Mouse (Mus musculus) cerebellum, adult 9-10 months (tissue): ENCODE measurements around the gene Gse1.
A peak's percentile ranks its signal among the peaks of the same experiment; 100 is the strongest.

Source experiments
- DNase-seq: peaks from one replicate; pipeline ENCODE4 v3.0.0; 2022

Gse1 gene

DNA sequence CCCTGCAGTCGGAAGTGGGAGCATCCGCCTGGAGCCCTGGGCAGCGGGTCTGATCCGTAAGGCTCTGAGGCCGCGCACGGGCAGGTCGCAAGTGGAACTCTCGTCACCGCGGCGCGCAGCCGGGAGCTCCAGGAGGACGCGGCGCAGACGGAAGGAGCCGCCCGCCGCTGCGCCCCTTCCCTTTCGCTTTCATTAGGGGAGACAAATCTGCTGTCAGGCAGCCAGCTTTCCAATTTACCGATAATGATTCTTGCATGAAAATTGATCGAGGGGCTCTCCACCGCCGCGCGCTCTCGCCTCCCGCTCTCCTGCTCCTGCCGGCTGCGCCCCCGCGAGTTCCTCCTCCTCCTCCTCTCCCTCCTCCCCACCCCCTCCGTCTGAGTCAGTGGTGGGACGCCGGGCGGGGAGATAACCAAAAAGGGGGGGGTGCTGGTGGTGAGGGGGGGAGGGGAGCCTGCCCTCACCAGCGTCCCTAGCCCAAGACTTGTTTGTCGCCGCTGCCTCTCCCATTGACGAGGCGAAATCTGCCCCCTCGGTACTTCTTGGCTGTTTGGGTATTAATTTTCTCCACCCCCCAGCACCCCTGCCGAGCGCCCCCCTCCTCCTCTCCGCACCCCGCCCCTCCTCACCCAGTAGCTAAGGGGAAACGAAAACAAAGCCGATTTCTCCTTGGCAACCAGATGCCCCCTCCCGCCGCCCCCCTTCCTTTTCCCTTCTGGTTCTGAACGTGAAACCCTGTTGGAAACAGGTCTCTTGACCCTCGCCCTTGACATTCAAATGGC lies 259.7 kb downstream of the Gse1 start:
- DNase-seq = peak; percentile 71

GRCm38 (mm10) chr8:120488636-120489131 lies 260.4 kb downstream of the Gse1 start:
- DNase-seq = peak; percentile 54

DNA sequence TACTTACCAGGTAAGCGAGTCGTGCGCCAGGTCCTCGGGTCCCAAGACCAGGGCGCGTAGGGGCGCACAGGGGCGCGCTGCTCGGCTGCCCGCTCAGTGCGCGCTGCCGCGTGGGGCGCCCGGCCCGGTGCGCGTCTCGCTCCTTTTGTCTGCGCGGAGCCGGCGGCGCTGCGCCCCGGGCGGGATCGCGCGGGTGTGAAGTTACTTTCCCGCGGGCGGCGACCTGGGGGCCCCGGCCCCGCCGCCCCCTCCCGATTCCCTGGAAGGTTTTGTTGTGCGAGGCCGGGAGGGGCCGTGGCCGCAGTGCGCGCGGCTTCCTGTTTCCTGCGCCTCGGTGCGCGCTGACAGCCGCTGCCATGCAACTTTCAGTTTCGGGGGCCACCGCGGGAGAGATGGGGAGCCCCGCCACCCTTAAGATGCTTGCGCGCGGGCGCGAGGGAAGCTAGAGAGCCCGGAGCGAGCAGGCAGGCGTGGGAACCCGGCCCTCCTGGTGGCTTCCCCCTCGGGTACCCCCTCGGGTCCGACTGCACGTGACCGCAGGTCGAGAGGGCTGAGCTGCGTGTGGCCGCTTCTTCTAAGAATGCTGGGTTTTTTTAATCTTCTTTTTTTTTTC lies 261.0 kb downstream of the Gse1 start:
- DNase-seq = peak; percentile 61

DNA sequence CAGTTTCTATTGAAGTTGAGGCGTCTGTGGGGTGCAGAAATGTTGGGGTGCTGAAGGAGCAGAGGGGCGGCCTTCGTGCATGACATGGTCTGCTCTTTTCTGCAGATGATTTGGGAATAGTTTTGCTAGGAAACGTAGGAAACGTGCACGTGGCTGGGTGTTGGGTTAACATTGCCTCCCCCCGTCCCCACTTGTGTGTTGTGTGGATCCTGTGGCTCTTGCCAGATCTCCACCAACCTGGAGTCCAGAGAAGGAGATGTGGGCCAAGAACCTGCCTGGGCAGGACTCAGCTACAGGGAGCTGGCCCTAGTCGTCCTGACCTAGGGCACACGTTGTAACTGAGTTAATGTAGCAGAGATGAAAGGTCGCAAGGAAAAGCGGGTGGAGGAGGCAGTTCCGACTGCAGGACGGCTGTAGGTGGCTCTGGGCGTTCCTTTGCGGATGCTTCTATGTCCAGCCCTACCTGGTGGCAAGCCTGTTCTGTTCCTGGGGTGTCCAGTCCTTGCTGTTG lies 261.6 kb downstream of the Gse1 start:
- peak; percentile 70 for DNase-seq

DNA sequence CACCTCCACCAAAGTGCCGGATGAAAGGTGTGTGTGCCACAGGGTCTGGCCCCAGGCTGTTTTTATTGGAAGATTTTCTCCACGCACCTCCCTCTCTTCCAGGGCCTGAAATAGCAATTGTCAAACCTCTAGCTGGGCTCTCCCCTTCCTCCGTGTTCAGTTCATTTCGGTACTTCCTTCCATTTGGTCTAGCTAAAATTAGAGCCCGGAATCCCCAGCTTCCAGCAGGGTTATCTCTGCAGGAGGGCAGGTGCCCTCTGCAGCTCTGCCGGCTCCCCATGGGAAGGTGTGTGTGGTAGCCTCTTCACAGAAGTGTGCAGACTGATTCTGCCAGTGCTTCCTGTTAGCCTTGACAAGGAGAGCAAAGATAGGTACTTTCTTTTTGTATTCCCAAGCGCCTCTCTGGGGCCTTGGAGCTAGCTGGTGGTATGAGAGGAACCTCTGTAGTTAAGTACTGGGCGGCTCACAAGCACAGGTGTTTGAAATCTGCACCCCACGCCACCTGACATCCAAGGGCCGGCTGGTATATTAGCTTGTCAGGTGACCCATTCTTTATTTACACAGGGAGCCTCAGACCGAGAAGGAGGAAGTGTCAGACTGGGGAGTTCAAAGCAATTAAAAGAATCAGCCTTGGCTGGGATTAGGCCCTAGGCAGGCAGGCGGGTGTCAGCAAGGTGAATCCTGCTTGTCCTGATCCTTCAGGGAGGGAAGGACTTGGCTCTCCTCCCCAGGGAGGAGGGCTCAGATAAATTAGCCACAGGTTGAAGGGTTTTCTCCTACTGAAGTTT lies 262.3 kb downstream of the Gse1 start:
- DNase-seq = peak; percentile 50

DNA sequence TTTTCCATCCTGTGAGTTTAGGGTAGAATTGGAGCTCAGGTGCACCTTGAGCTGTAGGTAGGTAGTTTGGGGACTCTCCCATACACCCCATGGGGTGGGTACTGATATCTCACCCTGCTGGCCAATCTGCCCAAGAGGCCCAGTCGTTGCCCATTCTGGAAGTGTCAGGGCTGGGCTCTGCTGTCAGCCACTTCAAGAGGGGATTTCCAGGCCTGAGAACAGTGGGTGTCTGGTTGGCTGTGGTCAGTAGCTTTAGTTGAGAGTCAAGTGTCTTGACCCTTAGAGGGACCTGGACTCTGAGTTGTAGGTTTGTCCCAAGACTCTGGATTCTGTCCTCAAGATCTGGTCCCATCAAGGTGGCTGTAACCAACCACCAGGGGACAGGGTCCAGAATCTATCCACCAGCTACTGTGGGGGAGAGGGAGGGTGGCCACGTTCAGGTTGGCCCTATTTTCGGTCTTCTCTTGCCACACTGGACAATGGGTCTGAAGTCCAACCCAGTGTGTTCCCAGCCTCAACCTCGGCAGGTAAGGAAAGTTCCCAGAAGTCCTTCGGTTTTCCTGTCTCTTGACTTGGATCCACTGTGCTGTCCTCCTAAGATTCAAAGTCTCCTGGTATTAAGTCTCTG lies 263.0 kb downstream of the Gse1 start:
- no peak for DNase-seq

GRCm38 (mm10) chr8:120492193-120492880 lies 264.1 kb downstream of the Gse1 start:
- peak; percentile 50 for DNase-seq

DNA sequence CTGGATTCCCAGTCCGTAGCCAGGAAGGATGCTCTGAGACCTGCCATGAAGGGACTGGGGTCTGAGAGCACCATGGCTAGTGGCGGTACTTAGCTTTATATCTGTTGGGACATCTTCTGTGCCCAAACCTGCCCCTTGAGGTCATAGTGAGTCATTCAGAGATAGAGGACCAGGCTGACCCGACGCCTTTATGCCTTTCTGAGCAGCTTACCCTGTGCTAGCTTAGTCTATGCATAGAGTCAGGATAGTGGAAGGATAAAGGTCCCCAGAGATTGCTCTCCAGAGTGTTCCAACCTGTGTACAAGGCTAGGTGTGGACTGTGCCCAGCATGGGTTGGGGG lies 264.6 kb downstream of the Gse1 start:
- DNase-seq = peak; percentile 24

- DNase-seq = peak; percentile 30
Observed at GRCm38 (mm10) chr8:120493508-120494464, 265.5 kb downstream of the Gse1 start.

- peak; percentile 67 for DNase-seq
Observed at GRCm38 (mm10) chr8:120494903-120495302, 266.6 kb downstream of the Gse1 start.

GRCm38 (mm10) chr8:120495461-120495860 lies 267.2 kb downstream of the Gse1 start:
- no peak for DNase-seq

DNA sequence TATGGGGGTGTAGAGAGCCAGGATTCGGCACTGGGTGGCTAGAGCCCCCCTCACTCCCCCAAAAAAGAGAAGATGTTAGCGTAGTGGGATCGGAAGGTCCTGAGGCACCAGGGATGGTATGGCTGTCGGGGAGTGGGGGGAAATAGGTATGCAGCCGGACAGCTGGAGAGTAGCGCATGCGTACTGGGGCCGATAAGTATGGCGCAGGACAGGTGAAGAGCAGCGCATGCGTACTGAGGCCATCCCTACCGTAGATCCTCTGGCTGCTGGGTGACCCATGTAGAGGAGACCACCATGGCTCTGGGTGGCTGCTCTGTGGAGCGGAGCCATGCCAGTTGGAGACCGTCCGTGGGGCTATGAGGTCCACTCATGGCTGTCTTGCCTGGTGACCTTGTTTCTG lies 268.2 kb downstream of the Gse1 start:
- DNase-seq = peak; percentile 27

- peak; percentile 46 for DNase-seq
Observed at GRCm38 (mm10) chr8:120497503-120497946, 269.3 kb downstream of the Gse1 start.

DNA sequence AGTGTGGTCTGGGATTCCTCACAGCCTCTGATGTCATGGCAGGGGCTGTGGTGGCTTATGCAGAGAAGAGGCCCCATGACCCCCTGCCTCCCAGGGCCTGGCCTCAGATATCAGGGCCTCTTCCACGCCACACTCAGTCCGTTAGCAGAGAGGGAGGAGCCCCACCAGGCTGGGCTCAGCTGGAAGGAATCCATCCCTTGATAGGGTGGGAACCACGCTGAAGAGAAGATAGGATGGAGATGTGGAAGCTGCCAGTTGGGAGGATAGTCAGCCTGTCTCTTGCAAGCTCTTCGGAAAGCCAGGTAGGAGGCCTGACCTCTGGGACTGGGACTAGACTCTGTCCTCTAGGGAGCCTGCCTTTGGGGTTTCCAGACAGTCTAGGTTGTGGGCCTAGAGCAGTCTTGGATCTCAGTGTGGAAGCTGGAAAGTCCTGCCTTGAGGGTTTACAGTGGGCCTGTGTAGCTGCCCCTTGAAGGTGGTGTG lies 270.1 kb downstream of the Gse1 start:
- peak; percentile 55 for DNase-seq

DNA sequence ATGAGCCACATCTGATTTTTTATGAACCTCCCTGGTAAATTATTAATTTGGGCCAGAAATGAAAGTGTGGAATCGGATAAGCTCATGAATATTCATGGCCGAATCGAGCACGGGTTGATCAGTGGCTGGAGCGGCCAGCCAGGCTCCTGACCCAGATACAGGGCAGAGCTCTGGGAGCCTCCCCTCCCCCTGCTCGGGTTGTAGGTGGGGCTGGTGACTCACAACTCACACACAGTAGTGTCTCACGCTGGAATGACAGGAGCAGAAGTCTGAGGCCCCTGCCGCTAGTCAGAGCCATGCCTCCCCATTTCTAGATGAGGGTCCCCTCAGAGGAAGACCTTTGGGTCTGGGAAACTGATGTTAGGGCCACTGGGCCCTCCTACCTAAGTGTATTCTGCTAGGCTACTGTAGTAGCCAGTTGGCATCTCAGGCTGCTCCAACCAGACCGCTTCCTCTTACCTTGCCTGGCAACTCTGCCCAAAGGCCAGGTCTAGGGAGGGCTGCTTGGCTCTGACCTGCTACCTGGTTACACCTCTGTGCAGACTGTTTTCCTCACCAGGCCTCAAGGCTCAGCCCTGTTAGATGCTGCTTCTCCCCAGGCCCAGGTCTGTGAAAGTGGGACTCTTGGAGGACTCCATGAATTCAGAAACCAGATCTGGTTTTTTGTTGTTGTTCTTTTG lies 270.8 kb downstream of the Gse1 start:
- DNase-seq = peak; percentile 85

DNA sequence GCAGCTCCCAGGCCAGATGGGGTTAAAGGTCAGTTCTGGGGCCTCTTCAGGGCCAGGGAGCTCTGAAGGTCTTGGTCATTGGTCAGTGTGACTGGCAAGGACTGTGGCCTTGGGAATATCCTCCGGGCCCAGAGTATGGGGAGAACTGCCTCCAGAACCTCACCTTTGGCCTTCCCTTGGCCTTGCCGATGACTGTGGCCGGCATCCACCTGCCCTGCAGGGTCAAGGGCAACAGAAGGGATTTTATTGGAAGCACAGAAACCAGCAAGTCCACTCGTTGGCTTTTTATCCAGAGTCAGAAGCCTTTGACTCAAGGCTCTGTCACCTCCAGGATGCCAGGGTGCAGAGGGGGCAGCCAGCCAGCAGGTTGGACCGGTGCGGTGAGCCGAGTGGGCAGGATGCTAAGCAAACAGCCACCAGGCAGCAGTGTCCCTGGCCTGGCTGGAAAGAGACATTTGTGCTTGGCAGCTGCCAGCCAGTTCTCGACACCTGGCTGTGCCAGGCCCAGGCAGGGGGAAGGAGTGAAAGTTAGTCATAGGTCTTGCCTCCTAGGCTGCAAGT lies 272.5 kb downstream of the Gse1 start:
- DNase-seq = peak; percentile 73

GRCm38 (mm10) chr8:120501426-120501825 lies 273.2 kb downstream of the Gse1 start:
- no peak for DNase-seq

- peak; percentile 61 for DNase-seq
Observed at GRCm38 (mm10) chr8:120502428-120502827, 274.2 kb downstream of the Gse1 start.

DNA sequence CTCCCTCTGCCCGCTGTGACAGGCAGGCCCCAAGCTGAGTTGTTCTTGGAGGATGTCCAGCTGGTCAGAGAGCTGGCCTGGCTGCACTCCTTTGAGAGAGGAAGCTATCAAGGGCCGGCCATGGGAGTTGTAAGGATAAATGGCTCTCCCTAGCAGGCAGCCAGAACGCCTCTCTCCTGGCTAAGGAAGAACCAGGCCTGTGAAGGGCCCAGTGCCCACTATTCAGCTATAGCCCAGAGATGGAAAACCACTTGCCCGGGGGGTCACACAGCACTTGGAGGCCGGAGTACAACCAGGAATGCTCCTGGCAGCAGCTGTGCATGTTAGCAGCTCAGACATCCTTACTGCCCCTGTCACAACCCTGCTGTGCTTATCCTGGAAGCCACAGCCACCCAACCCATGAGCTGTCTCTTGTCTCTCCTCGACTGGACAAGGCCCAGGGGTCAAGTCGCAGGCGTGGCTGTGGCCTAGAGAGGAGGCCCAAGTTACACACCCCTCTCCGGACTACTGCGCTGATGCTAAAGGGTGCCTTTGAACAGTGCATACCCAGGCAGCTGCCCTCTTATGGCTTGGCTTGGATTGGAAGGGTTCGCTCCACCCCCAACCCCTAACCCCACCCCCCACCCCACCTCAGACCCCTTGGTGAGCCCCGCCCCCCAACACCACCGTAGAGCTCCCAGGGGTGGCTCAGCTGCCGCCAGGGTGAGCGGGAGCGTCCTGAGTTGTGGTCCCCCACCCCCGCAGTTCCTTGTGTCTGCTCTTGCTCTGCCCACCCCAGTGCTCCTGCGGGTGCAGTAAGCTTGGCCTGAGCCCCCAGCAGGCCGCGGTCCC lies 276.2 kb downstream of the Gse1 start:
- peak; percentile 90 for DNase-seq
